ENCODE assay signal across 14 mouse cellular contexts in the genomic region with DNA sequence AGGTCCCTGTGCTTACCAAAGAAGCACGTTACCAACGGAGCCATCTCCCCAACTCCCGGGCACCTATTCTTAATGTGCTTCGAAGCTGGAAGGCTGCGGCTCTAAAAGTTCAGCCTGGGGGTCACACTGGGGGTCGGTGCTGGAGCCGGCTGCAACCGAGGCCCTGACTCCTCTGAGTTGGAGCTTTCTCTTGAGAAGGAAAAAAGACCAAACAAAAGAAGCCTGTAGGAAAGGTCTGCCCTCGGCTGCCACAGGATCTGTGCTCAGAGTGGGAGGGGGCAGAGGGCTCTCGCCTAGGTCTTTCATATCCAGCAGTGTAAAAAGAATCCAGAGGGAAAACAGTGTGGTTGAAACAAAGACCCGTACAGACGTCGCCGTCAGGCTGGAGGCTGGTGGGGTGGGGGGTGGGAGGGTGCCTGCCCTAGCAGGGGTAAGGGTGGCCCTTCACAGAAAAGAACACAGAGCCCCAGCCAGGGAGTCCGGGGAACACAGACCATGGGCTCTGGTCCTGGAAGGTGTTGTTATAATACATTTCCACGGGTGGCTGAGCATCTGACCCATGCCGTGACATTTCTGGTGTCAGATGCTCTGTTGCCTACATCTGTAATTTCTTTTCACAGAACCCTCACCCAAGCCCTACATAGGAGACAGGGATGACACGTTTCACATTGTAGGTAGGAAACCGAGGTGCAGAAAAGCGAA. TPM values are rescaled to one million over a fixed set of nuclear protein-coding genes. Genes with fewer than 3 reads are reported as not detected.
DNase-seq lines count a peak whose midpoint lies in the region; ATAC-seq lines count a peak whose summit lies in the region.
"Had no signal": no experiment of that assay in that cellular context is flagged by ENCODE, and none has a peak within 500 bp of the region (broad histone marks: within the 10 kb centered on the region; RNA-seq: fewer than 3 reads in every experiment).

No protein-coding gene starts in this region.

- no peak overlapping the region for H3K4me3 ChIP-seq in kidney, embryonic 15.5 days (replicated peaks)
- H3K4me3 ChIP-seq in embryonic facial prominence, embryonic 10.5 days, result peak overlapping the region; percentile 36; the same call in 1 of the 2 replicates
- no peak overlapping the region for H3K4me3 ChIP-seq in forebrain, embryonic 16.5 days (replicated peaks; ENCODE audit: low read length)
- H3K4me3 ChIP-seq in neural tube, embryonic 12.5 days, result no peak overlapping the region
- H3K4me3 ChIP-seq: liver, embryonic 15.5 days had no signal

- DNase-seq in kidney, adult 18-20 months, result no peak
- peak; percentile 60 for DNase-seq in embryonic facial prominence, embryonic 10.5 days (ENCODE audit: low spot score)
- DNase-seq in layer of hippocampus, adult 9-10 months (ENCODE audit: low spot score), result no peak
- DNase-seq: cerebellum, adult 11 months; lung, postnatal 36 days; right cerebral cortex, postnatal 4 days; thymus, adult 18-20 months had no signal

- no peak overlapping the region for H3K9ac ChIP-seq in kidney, embryonic 15.5 days
- peak overlapping the region; percentile 34; the same call in 1 of the 2 replicates for H3K9ac ChIP-seq in forebrain, embryonic 16.5 days (replicated peaks; ENCODE audit: low read depth, low read length)
- no peak overlapping the region for H3K9ac ChIP-seq in neural tube, embryonic 12.5 days
- H3K9ac ChIP-seq: liver, embryonic 15.5 days had no signal

- 31% methylated on average over 20 of the region's 20 CpGs for WGBS in kidney, embryonic 15.5 days
- 13% methylated on average over 20 of the region's 20 CpGs for WGBS in embryonic facial prominence, embryonic 10.5 days
- WGBS in forebrain, embryonic 16.5 days, result 17% methylated on average over 20 of the region's 20 CpGs
- WGBS in neural tube, embryonic 12.5 days, result 15% methylated on average over 20 of the region's 20 CpGs

- H3K36me3 ChIP-seq in kidney, embryonic 15.5 days, result no peaks in the 10 kb centered on the region
- H3K36me3 ChIP-seq in embryonic facial prominence, embryonic 10.5 days (replicated peaks), result peaks cover 55% of the 10 kb centered on the region
- H3K36me3 ChIP-seq in forebrain, embryonic 16.5 days (ENCODE audit: control insufficient read depth, insufficient read depth), result no peaks in the 10 kb centered on the region
- H3K36me3 ChIP-seq in neural tube, embryonic 12.5 days, result peaks cover 17% of the 10 kb centered on the region
- H3K36me3 ChIP-seq: liver, embryonic 15.5 days had no signal

- no peak overlapping the region for H3K4me2 ChIP-seq in kidney, embryonic 15.5 days
- H3K4me2 ChIP-seq in forebrain, embryonic 16.5 days (ENCODE audit: low read length), result no peak overlapping the region
- 0 out of 2 replicates have a peak overlapping the region, but pooled peaks have one; percentile 24 for H3K4me2 ChIP-seq in neural tube, embryonic 12.5 days (replicated peaks)
- H3K4me2 ChIP-seq: liver, embryonic 15.5 days had no signal

- no peaks in the 10 kb centered on the region for H3K9me3 ChIP-seq in kidney, embryonic 15.5 days (replicated peaks)
- H3K9me3 ChIP-seq in embryonic facial prominence, embryonic 10.5 days, result peaks cover 8% of the 10 kb centered on the region
- no peaks in the 10 kb centered on the region for H3K9me3 ChIP-seq in forebrain, embryonic 16.5 days (ENCODE audit: control insufficient read depth, low read length)
- 0 out of 2 replicates have a peak, but pooled peaks cover 6% of the 10 kb centered on the region for H3K9me3 ChIP-seq in neural tube, embryonic 12.5 days
- H3K9me3 ChIP-seq: liver, embryonic 15.5 days had no signal

- 0 out of 2 replicates have a peak overlapping the region, but pooled peaks have one; percentile 8 for H3K27ac ChIP-seq in kidney, embryonic 15.5 days
- peak overlapping the region; percentile 82 for H3K27ac ChIP-seq in embryonic facial prominence, embryonic 10.5 days (replicated peaks)
- no peak overlapping the region for H3K27ac ChIP-seq in forebrain, embryonic 16.5 days (ENCODE audit: low read length)
- H3K27ac ChIP-seq in neural tube, embryonic 12.5 days, result no peak overlapping the region
- H3K27ac ChIP-seq: liver, embryonic 15.5 days had no signal

- peaks cover 58% of the 10 kb centered on the region for H3K4me1 ChIP-seq in kidney, embryonic 15.5 days
- H3K4me1 ChIP-seq in embryonic facial prominence, embryonic 10.5 days, result peaks cover 72% of the 10 kb centered on the region
- peaks cover 21% of the 10 kb centered on the region for H3K4me1 ChIP-seq in forebrain, embryonic 16.5 days (replicated peaks; ENCODE audit: control insufficient read depth, insufficient read depth, low read length)
- peaks cover 50% of the 10 kb centered on the region for H3K4me1 ChIP-seq in neural tube, embryonic 12.5 days
- H3K4me1 ChIP-seq: liver, embryonic 15.5 days had no signal

- no peak for ATAC-seq in kidney, embryonic 15.5 days (replicated peaks; ENCODE audit: low FRiP score)
- ATAC-seq in forebrain, embryonic 16.5 days, result no peak
- no peak for ATAC-seq in neural tube, embryonic 12.5 days (ENCODE audit: low FRiP score, low read depth)
- ATAC-seq in megakaryocyte, adult 5-6 weeks (ENCODE audit: poor library complexity, severe bottlenecking), result no peak

- 0 out of 2 replicates have a peak, but pooled peaks cover 4% of the 10 kb centered on the region for H3K27me3 ChIP-seq in kidney, embryonic 15.5 days
- H3K27me3 ChIP-seq in embryonic facial prominence, embryonic 10.5 days (replicated peaks; ENCODE audit: low read depth, poor library complexity, severe bottlenecking), result peaks cover 32% of the 10 kb centered on the region
- no peaks in the 10 kb centered on the region for H3K27me3 ChIP-seq in forebrain, embryonic 16.5 days (replicated peaks; ENCODE audit: control insufficient read depth, insufficient read depth, low read length)
- H3K27me3 ChIP-seq in neural tube, embryonic 12.5 days (replicated peaks), result no peaks in the 10 kb centered on the region
- H3K27me3 ChIP-seq: liver, embryonic 15.5 days had no signal

RNA-seq across cellular contexts. Expression of gene Scube1, which starts 25.5 kb away (rescaled TPM):
- polyA plus RNA-seq in kidney, embryonic 15.5 days (2015; fragmentation: Nextera tagmentation; extraction: Ambion mirVana), result 5.1 and 6.1 TPM in 2 replicates
- 51.4 and 52.4 TPM in 2 replicates for polyA plus RNA-seq in embryonic facial prominence, embryonic 10.5 days (2016; fragmentation: Nextera tagmentation; extraction: Ambion mirVana)
- polyA plus RNA-seq in forebrain, embryonic 16.5 days (2015; fragmentation: Nextera tagmentation; extraction: Ambion mirVana), result 21.9 and 23.6 TPM in 2 replicates
- polyA plus RNA-seq in neural tube, embryonic 12.5 days (2016; fragmentation: Nextera tagmentation; extraction: Ambion mirVana), result 29.7 and 32.4 TPM in 2 replicates
- not detected in 2 replicates for total RNA-seq in megakaryocyte, adult 5-6 weeks (2015)
- not detected in 2 replicates for total RNA-seq in megakaryocyte, adult 5-6 weeks (2017)
- total RNA-seq: granulocyte monocyte progenitor cell, adult 5-6 weeks; MEL had no signal

Comparison
In these comparisons a context has a peak if more than half of its experiments do, and no peak if none do; other contexts are left out.
1. H3K27ac ChIP-seq: peak in kidney, embryonic 15.5 days (single experiment) and embryonic facial prominence, embryonic 10.5 days (single experiment); none in forebrain, embryonic 16.5 days (single experiment) and neural tube, embryonic 12.5 days (single experiment).